Mouse (Mus musculus): Measurements from ENCODE around the gene Rhoj.

The Rhoj gene

DNA sequence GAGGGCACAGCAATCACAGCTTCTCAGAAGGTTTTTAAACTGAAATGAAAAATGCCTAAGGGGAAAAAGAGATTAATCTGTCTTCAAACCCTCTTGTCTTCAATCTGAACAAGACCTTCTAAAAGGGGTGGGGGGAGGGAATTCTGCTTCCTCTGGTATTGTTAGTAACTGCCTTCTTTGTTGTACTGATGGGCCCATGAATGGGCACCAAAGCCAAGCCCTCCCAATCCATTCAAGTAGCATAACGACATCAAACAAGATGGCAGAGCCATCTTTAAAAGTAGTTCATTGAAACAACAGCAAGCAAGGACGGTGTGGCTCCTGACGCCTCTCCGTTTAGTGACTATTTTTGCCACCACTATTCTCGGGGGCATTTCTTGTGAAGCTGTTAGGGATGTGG, 42.6 kb downstream of the Rhoj start:
- no peak for DNase-seq

DNA sequence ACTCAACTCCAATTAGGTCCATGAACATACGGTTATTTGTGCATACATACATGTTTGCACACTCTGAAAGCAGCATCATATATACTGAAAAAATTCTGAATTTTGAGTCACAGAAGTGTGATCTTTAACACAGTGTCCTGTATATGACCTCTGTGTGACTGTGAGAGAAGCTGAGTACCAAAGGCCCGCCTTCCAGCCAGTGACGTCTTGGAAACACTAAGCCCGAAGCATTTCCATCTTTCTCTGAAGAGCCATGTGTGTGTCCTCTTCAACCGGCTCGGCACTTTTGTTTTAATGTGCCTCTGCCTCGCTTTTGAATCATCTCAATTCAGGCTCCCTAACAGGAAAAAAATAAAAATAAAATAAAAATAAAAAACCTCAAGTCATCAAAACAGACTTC, 43.7 kb downstream of the Rhoj start:
- no peak for DNase-seq

DNA sequence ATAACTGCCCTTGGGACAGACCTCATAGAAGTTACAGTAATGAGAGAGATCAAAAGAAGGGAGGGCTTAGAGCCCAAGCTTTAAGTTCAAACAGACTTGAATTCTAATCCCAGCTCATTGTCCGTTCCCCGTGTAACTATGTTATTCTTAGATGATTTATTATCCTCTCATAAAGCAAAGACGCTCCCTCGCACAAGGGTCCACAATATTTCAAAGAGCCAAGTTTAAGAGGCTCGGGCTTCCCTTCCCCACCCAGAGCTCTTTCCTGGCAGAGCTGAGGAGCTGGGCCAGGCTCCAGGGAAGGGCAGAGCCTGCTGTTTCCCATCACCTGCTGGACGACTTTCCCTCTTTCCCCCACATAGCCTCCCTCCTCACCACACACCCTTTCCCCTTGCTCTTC, 44.3 kb downstream of the Rhoj start:
- DNase-seq = peak; percentile 76 to 86

DNA sequence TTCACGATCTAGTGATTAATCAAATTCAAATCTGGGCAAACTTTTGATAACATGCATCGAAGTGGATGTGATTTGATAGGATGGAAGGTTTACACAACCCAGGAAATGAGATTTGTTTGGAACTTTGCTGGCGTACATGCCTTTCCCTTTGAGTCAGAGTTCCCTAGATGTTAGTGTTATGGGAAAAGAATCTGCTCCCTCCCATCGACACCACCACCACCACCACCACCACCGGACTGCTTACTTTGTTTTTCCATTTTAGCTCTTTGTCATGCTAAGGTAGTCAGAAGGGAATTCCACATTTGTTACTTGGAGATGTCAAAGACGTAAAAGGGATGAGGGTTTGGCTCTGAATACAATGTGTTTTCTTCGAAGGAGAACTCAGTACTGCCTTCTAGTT, 46.2 kb downstream of the Rhoj start:
- no peak for DNase-seq

DNA sequence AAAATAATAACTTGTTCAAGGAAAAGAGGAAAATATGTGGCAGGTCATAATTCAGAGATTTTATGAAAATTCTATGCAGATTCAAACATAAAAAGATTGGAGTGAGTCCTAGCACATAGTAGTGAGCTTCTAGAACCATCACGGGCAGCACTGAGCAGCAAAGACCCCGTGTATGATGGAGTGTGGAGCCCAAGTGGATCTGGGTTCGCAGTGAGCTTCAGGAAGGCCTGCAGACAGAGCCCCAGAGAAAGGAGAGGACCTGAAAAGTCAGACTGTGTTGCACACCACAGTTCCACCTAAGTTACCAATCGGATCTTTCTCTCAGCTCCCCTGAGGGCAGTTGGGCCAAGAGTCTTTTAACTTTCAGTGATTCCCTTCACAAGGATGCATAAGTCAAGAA, 49.7 kb downstream of the Rhoj start:
- no peak for DNase-seq

DNA sequence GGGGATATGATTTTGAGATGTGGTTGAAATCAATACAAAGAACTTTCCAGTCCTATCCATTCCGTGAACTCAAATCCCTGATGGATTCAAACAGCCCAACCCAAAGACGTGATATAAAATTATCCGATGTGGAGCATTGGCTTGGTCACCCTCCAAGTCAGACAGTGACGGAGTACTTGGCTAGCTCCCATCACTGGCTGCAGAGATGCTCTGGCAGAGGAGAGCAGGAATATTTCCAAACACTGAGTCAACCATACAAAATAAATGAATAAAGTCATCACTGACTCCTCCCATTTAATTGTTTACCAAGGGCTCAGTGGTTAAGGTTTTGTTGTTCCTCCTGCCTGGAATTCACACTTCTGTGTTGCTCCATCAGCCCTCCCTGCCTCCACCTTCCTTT, 50.6 kb downstream of the Rhoj start:
- peak; percentile 86 for DNase-seq

DNA sequence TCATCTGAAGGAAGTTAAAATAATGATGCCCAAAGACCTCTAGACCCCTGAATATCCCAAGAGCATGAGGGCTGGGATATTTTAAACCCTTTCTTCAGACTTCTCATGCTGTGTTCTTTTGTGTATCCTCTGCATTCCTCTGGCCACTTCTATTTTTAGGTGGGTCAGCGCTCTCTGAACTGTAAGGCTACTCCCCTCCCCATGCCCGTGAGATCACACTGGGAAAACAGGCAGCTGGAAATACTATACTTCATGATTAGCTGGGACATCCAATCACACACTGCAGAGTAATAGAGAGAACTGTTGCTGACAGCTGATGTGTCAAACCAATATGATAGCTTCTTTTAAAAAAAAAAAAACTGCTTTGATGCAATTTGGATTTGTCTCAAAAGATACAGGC, 51.4 kb downstream of the Rhoj start:
- no peak for DNase-seq

DNA sequence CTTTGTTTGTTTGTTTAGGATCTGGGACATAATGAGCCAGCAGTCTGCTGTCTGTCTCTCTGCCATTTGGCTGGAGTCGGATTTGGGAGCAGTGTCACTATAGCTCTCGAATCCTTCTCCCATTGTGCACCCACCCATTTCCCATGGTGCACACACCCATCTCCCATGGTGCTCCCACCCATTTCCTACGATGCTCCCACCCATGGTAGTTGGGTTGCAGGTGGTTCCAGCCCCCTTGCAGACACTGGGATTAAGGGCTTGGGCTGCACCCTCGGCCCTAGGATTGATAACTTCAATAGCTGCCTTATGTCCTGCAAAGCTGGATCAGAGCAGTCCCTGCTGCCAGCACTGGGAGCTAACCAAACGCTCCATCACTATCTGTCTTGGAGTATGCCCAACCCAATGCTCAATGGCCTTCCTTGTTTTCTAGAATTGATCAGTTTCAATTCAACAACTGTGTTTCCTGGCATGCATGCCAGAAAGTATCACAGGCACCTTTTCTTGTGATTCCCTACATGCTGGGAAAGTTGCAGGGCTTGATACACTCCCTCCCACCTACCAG, 51.9 kb downstream of the Rhoj start:
- no peak for DNase-seq

DNA sequence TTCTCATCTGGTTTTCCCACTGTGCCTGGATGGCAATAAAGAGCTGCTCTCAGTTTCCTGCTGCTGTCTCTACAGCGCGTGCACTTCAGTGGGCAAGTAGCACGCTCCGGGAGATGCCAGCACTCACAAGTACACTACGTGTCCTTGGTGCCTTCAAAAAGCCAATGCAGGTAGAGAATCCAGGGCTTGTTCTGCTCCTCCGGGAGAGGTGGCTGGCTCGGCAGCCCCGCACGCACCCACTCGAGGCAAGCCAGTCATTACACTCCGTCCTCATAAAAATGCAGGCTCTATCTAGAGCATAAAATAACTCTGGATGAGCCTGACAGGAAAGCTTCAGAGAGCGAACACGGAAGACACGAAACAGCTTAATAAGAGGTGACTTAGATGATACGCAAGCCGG, 54.3 kb downstream of the Rhoj start:
- no peak for DNase-seq

DNA sequence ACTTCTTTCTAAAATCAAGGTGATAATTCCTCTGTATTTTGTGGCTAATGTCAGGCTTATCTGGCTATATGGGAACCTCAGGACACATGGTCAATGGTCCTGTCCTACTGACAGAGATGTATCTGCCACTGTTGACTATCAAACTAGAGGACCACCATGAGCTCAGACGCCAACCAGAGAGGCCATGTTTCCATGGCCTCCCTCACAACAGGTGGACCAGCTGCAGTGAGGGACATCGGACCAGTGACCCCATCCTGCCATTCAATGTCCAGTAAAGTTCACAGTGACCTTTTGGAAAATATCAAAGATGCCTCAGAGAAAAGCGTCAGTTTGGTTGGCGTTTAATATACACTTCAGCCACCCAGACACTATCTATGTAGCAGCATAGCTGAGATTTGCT, 56.3 kb downstream of the Rhoj start:
- DNase-seq = no peak

DNA sequence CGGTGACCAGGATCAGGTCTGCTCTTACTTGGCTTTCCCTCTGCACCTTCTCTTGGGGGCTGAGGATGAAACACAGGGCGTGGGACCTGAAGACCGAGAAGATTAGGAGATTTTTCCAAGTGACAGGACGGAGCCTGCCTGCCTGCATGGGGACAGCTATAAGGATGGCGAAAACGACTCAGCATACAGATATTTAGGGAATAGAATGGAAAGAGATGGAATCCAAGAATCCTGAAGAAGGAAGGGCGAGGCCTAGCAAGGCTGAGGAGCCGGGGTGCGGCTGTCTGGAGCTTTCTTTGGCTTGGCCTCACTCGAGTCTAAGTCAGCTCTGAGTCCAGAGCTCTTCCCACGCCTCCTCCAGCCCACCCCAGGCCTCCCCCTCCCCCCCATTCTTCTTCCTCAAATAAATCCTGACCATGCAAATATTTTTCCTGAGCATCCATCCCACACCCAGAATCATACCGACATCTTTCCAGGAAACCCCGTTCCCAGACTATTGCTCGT, 57.6 kb downstream of the Rhoj start:
- no peak for DNase-seq

DNA sequence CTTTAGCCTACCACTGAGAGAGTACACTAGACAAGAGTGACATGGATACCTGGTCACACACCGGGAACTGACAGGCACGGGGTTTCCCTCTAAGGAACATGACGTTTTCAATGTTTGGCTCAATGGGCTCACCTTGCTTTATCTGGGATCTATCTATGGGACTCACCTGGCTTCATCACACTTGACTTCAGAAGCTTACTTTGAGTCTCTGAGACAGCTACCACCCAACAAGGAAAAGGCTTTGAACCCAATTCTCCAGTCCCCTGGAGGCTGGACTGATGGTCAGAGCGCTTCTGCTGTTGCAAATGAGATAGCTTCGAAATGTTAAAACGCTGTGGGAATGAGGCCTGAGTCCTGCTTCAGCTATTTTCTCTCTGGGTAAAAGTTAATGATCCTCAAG, 59.2 kb downstream of the Rhoj start:
- no peak for DNase-seq

DNA sequence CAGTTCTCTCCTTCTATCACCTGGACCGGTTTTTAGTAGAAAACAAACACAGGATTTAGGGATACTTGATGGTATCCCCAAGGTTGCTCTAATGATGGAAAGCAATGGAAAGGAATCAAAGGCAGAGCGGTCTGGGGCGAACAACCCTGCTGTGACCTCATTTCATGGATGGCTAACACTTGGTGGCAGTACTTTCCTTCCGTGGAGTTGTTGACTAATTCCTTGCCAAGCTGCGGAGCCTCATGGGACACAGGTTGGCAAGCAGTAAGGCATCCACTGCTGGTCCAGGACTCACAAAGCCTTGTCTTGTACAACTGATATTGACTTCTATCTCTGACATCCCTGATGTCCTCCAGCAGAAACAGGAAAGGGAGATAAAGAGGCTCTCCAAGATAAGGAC, 60.4 kb downstream of the Rhoj start:
- peak; percentile 78 to 88 for DNase-seq

DNA sequence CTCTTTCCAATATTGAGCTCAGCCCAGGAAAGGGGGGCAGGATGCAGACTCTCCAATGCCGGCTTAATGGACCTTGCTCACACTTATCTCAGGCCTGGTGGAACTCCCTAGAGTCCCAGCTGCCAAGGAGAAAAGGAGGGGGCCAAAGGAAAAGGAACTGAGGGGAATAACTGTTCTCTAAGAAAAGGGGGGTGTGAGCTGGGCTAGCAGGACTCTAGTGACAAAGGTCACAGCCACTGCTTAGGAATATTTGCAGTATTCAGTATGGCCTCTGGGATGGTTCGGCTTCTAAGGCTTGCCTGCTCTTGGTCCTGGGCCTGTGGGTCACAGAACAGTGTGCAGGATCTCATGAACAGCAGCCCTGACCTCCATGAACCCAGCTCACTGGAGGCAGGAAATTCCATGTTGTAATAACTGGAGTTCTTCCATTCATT, 61.3 kb downstream of the Rhoj start:
- no peak for DNase-seq

DNA sequence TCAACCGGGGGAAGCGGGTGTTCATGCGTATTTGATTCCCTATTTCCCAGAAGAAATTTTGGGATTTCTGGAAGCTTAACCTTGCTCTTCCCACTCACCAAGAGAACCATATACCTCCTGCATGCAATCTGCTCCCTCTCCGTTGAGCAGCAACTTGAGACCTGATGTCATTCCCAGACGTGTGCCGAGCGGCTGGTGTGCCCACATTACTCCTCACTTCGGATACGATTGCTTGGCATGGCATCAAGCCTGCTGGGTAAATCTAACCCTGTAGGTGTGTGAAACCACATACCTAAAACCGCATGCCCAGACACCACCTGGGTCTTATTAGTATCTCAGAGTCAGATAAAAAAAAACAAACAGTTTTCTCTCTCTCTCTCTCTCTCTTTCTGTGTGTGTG, 66.3 kb downstream of the Rhoj start:
- peak; percentile 64 to 74 for DNase-seq

DNA sequence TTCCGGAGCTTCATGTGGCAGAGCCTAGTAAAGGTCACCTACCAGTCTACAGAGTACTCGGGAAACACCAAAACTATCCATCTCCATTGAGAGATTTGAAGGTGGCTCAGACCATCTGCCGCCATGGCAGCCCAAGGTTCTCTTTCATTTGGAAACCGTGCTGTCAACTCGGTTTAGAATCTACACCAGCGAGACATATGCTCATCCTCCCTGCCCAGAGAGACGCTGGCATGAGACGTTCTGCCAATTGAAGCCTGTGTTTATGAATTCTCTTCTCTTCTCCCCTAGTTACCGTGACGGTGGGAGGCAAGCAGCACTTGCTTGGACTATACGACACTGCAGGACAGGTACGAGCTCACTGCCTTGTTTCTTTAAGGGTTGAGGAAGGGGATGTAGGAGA, 66.9 kb downstream of the Rhoj start:
- DNase-seq = peak; percentile 83 to 86

DNA sequence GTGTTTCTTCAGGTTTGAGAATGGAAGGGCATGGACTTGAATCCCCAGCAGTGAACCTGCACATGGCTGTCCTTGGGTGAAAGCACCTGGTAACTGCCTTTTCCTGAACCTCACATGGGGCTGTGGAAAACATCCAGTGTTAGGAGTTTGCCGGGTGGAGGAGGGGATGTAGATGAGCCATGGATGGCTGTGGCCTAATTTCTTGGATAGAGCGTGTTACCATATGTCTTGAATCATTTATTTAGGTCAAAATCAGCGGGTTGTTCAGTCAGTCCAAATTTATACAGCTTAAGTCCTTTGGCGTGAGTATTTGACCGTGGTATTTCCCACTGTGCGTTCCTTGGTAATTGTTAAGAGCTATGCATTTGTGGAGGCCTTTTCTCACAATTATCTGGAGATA, 68.0 kb downstream of the Rhoj start:
- peak; percentile 68 to 80 for DNase-seq

DNA sequence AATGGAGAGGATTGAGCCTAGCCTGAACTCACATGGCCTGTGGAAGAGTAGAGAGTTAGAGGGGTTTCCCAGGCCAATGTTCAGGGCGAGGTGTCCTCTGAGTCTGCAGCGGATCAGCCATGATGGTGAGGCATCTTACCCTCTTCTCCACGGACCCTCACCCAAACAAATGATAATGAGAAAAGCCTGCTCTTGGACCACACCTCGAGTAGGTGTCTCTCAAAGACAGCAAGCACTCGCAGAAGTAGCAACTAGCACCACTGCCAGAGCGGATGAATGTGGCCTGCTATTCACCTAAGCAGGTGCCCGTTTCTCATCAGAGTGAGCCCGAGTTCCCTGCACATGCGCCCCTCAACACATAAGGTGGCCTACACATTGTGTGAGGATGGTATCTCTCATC, 78.6 kb downstream of the Rhoj start:
- no peak for DNase-seq

DNA sequence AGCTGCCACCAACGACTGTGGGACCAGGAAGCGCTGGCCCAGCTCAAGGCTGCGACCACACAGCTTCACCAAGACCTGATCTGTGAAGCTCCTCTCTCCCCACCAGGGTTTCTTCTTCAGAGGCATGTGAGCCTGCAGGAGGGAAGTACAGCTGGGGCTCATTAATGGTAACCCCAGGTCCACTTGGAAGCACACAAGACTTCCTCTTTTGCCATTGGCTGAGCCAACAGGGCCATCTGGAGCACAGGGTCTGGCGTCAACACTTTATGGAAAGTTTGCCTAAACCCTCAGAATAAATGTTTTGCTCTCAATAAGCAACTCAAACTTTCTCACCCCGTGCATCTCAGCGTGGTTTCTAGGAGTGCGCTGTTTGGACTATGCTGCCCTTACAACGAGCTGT, 79.0 kb downstream of the Rhoj start:
- DNase-seq = no peak

DNA sequence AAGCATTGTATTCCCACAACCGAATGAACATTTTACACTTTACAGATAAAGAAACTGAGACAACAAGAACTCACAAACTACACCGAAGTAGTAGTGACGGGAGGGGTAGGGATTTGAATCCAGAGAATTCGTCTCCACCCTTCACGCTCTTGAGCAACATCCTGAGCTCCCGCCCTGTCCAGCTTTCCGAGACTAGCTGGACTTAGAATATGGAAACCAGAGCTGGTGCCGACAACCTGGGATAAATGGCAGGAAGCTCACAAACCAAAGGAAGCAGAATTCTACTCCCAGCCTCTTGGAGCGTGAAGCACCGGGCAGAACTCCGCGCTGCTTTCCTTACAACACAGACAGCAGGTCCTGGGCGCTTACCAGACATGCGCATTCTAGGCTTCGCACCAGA, 79.7 kb downstream of the Rhoj start:
- no peak for DNase-seq

DNA sequence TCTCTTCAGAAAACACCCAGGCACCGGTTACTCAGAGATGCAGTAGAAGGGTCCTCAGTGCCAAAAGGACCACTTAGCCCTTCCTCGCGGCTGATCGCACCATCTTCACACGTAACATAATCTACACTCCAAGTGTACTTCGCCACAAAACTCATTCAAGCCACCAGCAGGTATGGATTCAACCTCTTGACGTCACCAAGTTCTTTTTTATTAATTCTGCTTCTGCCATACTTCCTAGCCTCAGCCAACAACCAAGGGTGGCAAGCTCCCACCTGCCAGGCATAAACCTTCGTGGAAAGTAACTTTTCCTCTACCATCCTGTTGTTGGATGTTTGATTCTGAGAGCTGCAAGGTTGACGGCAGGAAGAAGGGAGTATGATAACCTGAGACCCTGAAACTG, 80.4 kb downstream of the Rhoj start:
- no peak for DNase-seq

DNA sequence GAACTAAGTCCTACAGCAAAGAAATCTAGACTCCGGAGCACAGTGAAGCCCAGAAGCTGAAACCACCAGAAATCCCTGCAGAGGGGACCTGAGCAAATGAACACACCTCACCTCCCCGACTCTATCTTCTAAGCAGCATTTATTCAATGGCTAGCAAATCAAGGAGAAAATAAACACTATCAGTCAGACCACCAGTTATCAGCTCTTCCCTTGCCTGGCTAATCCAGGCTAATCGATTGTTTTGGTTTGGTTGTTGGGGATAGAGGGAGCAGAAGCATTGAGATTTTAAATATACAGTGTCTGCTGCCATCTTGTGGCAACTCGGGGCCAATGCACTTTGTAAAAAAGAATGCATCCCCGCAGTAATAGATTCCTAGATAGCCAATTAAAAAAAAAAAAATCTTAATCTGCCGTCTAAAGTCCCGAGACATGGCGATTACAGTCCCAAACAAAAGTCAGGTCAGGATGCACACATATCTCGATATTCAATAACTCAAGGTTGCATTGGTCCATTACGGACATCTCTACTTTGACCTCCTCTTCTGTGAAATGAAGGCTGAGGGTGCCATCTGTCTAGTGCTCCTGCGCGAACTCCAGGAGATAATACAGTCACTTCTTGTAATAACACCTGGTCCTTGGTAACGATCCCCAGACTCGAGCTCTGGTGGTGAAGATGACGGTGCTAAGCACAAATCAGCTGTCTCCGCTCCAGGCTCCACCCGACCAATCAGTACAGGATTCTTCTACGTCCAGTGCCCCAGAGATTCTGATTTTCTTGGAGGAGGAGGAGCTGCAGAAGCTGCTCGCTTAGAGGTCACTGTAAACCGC, 81.4 kb downstream of the Rhoj start:
- DNase-seq = peak; percentile 63 to 73

DNA sequence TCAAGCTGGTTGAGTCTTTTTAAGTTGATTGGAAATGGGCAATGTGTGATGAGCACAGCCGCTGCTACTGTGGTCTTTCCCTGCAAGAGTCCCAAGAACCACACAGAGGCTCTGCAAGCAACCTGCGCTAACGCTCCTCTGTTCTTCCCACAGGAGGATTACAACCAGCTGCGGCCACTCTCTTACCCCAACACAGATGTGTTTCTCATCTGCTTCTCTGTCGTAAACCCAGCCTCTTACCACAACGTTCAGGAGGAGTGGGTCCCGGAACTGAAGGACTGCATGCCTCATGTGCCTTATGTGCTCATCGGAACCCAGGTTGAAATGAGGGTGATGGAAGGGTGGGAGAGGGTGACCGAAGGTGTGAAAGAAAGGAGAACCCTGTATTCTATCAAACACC, 83.4 kb downstream of the Rhoj start:
- DNase-seq = no peak

DNA sequence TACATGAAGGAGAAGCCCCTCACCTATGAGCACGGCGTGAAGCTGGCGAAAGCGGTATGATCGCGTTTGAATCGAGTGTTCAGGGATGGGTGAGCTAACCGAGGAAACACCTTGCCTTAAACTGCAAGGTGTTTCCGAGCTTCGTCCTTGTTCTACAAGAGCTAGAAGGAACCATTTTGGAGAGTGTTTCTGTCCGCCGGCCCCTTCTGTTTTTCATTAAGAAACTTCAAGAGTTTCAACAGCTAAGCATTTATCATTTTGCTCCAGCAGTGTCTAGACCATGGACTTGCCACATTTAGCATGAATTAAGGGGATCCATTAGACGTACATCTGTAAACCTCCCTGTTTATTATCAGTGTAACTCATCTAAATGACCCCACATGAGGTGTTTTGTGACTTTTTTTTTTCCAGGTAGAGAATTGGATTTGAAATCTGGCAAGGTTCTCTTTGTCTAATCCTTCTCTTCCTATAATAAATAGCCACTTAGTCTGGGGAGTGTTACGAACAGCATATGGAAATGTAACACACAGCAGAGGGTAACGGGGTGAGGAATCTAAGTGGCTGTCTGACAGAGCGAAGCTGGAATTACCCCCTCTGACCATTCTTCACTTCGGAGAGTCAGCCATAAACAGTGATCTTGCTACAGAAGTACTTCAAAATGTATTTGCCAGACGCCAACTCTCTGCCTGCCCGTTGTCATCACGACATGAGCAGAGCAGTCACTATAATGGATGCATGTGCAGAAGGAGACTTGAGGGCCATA, 86.1 kb downstream of the Rhoj start:
- no peak for DNase-seq
